Mouse (Mus musculus) bone marrow macrophage, adult 2 months (primary cell): ENCODE results near the gene Tbc1d24.

Experiments
- CTCF ChIP-seq: IDR thresholded peaks from 2 replicates; pipeline ENCODE4 v1.5.1; 2012; ENCODE audit warnings: low read depth, mild to moderate bottlenecking, low read length, moderate library complexity
- POLR2A ChIP-seq: IDR thresholded peaks from 2 replicates; pipeline ENCODE4 v1.6.1; 2012; ENCODE audit warnings: mild to moderate bottlenecking, low read depth, low read length, borderline replicate concordance

DNA sequence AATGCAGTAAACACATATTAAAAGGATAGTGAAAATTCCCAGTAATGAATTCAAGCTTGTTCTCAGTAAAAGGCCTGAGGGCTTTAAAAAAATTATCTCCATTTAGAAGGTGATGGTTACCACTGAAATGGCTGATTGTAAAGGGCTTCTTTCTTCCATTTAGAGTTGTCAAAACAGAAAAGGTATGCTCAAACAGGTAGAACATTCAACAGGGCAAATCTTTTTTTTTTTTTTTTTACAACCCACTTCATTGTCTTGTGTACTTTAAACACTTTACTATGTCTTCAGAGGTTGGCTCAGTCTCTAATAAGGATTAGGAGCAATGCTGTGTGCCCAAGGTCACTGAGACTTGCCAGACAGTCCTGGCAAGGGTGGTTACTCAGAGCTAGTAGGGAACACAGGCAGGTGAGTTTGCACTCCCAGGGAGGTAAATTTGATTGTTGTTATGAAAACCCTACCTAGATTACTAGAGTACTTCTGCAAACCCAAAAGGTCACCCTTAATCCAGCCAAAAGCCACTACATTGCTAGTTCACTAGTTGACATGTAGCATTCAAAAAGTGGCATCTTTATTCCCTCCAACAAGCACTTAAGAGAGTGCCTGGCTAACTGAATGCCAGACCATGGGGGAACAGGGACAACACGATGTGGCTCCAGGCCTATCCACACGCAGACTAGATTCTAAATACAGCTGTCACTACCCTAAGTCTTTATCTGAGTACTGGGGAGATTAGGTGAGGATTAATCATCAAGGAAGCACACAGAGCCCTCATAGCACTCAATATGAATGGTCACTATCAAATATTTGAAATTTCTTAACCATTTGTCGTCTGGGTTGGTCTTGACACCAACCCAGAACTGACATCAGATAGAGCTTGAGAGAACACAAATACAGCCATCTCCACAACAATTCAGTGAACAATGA is 1.5 kb downstream of the Tbc1d24 start:
- TF ChIP-seq CTCF (no peak), POLR2A (no peak)
